Mouse (Mus musculus): ENCODE results near the gene A4galt. TPM values are rescaled to one million over a fixed set of nuclear protein-coding genes. Genes with fewer than 3 reads are reported as not detected.
"Not testable (repeated sequence)": the region's sequence is repeated elsewhere in the genome, so short reads cannot be mapped to it uniquely, and the experiment has no call there.

Gene A4galt
- polyA plus RNA-seq, 1 experiment from 2014 or later: 0.08 TPM

DNA sequence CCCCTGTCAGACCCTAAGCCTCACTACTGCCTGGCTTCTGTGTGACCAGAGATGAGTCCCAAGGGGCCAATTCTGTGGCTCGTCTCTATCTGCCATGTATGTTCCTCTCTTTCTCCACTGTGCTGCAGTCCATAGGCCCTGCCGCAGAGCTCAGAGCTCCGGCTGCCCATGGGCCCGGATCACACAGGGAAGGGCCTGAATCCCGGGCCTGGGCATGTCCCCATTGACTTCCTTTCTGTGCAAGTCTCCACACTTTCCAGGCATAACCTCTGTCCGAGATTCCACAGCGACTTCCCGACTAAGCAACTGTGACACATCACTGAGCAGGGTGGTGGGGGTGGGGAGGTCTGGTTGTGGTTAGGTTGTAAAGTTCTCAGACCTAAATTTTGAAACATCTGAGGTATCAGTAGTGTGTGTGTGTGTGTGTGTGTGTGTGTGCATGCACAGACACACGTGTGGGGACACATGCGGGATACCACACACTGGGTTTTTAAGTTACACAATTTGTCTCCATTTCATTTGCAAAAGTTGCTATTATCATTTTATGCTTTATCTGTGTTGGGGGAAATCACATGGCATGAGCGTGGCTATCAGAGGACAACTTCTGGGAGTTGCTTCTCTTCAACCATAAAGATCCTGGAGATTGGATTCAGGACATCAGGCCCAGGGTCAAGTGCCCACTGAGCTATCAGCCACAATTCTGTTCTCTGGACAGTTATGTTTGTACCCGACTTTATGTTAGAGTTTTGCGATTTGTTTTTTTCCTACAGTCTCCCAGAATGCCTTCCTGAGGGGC is 40.9 kb upstream of the A4galt start:
- no peak overlapping the region for H3K27ac ChIP-seq
- no peak for ATAC-seq

GRCm38 (mm10) chr15:83290899-83291298 is 39.3 kb upstream of the A4galt start:
- Histone ChIP-seq H3K27ac (no peak overlapping the region), H3K9ac (no peak overlapping the region), H3K27me3 (replicated peaks) (0 out of 2 replicates have a peak, but pooled peaks cover 4% of the 10 kb centered on the region), H3K36me3 (no peaks in the 10 kb centered on the region), H3K4me3 (no peak overlapping the region), H3K4me1 (0 out of 2 replicates have a peak, but pooled peaks cover 10% of the 10 kb centered on the region), H3K9me3 (replicated peaks) (no peaks in the 10 kb centered on the region), H3K4me2 (no peak overlapping the region)
- ATAC-seq: no peak
- WGBS (ENCODE audit: insufficient replicate concordance): 65% methylated on average over 2 of the region's 2 CpGs

More for the DNA sequence above, 40.9 kb upstream of the A4galt start:
- H3K4me3 ChIP-seq: no peak overlapping the region
- no peaks in the 10 kb centered on the region for H3K9me3 ChIP-seq (replicated peaks)
- no peak overlapping the region for H3K9ac ChIP-seq
- H3K27me3 ChIP-seq (replicated peaks): 0 out of 2 replicates have a peak, but pooled peaks cover 4% of the 10 kb centered on the region
- H3K4me1 ChIP-seq: 0 out of 2 replicates have a peak, but pooled peaks cover 10% of the 10 kb centered on the region
- H3K4me2 ChIP-seq: no peak overlapping the region
- 64% methylated on average over 13 of the region's 13 CpGs for WGBS (ENCODE audit: insufficient replicate concordance)
- no peaks in the 10 kb centered on the region for H3K36me3 ChIP-seq

DNA sequence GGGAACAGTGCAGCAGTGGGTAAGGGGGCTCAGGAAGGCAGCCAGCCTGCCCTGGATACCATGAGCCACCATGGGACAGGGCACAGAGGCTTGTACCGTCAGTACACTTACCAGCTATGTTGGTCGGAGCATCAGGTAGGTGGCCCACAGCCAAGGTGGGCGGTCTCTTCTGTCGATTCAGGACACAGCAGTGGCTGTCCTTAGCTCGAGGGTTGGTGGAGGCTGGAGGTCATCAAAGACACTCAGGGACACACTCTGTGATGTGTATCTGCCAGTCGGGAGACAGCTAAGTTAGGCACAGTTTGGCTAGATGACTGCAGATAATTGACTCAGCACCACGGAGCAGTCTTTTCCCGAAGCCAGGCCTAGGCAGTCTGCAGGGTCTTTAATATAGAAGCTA is 33.3 kb upstream of the A4galt start:
- Histone ChIP-seq H3K27ac (no peak overlapping the region), H3K9ac (no peak overlapping the region), H3K4me3 (no peak overlapping the region), H3K9me3 (replicated peaks) (no peaks in the 10 kb centered on the region), H3K4me1 (no peaks in the 10 kb centered on the region), H3K27me3 (replicated peaks) (0 out of 2 replicates have a peak, but pooled peaks cover 4% of the 10 kb centered on the region), H3K4me2 (no peak overlapping the region), H3K36me3 (no peaks in the 10 kb centered on the region)
- 65% methylated on average over 8 of the region's 8 CpGs for WGBS (ENCODE audit: insufficient replicate concordance)
- no peak for ATAC-seq

GRCm38 (mm10) chr15:83282397-83282796 is 30.8 kb upstream of the A4galt start:
- H3K36me3 ChIP-seq: no peaks in the 10 kb centered on the region
- H3K9me3 ChIP-seq (replicated peaks): no peaks in the 10 kb centered on the region
- H3K4me1 ChIP-seq: no peaks in the 10 kb centered on the region
- H3K27me3 ChIP-seq (replicated peaks): 0 out of 2 replicates have a peak, but pooled peaks cover 4% of the 10 kb centered on the region
- ATAC-seq: no peak
- no peak overlapping the region for H3K4me3 ChIP-seq
- no peak overlapping the region for H3K4me2 ChIP-seq
- no peak overlapping the region for H3K27ac ChIP-seq
- 51% methylated on average over 5 of the region's 5 CpGs for WGBS (ENCODE audit: insufficient replicate concordance)
- no peak overlapping the region for H3K9ac ChIP-seq

DNA sequence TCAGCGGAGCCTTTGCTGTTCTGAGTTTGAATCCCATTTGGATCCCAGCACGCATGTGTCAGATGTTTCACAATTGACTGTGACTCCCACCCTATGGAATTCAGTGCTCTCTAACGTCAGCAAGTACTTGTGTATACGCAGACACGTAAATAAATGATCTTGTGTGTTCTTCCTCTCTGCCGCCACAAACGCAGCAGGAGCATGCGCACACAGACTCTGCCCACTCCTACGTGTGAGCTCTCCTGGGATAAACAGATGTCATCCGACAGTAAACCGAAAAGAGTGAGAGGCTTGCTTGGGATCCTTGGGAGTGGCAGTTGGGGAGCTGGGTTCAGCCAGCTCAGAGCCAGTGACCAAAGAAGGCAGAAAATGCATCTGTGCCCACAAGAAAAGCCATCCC is 29.7 kb upstream of the A4galt start:
- 65% methylated on average over 11 of the region's 11 CpGs for WGBS (ENCODE audit: insufficient replicate concordance)
- Histone ChIP-seq H3K9ac (no peak overlapping the region), H3K36me3 (no peaks in the 10 kb centered on the region), H3K27ac (no peak overlapping the region), H3K9me3 (replicated peaks) (no peaks in the 10 kb centered on the region), H3K4me1 (no peaks in the 10 kb centered on the region), H3K4me2 (no peak overlapping the region), H3K27me3 (replicated peaks) (0 out of 2 replicates have a peak, but pooled peaks cover 4% of the 10 kb centered on the region), H3K4me3 (no peak overlapping the region)
- ATAC-seq: no peak

DNA sequence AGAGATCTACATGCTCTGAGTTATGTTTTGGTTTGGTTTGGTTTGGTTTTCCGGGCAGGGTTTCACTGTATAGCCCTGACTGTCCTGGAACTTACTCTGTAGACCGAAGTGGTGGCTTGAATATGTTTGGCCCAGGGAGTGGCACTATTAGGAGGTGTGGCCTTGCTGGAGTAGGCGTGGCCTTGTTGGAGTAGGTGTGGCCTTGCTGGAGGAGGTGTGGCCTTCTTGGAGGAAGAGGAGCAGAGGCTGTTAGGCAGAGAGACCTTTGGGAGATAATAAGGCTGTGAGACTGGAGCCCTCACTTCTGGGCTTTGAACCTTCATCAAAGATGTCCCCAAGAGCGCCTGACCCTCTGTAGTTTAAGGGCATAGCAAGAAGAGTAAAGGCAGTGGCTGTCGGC is 27.0 kb upstream of the A4galt start:
- no peak for ATAC-seq
- H3K4me1 ChIP-seq: no peaks in the 10 kb centered on the region
- no peak overlapping the region for H3K27ac ChIP-seq
- 67% methylated on average over 5 of the region's 5 CpGs for WGBS (ENCODE audit: insufficient replicate concordance)
- H3K27me3 ChIP-seq (replicated peaks): 0 out of 2 replicates have a peak, but pooled peaks cover 4% of the 10 kb centered on the region
- H3K4me2 ChIP-seq: no peak overlapping the region
- H3K4me3 ChIP-seq: no peak overlapping the region
- no peak overlapping the region for H3K9ac ChIP-seq
- H3K36me3 ChIP-seq: no peaks in the 10 kb centered on the region
- H3K9me3 ChIP-seq (replicated peaks): no peaks in the 10 kb centered on the region

DNA sequence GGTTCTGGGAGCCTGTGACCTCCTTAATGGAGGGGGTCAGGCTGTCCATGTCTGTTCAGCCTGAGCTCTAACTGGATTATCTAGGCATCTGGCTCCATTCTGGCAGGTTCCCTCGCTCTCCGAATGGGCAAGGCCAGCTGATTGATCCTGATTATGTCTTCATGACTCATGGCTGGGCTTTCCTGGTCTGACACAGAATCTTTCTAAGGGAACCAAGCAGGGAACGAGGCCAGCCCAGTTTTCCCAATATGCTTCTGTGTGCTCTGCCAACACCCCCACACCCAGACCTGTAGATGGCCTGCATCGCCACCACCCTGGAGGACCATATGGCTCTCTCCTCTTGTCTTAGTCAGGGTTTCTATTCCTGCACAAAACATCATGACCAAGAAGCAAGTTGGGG is 25.9 kb upstream of the A4galt start:
- no peaks in the 10 kb centered on the region for H3K36me3 ChIP-seq
- H3K27ac ChIP-seq: no peak overlapping the region
- no peaks in the 10 kb centered on the region for H3K9me3 ChIP-seq (replicated peaks)
- no peak overlapping the region for H3K4me3 ChIP-seq
- no peak overlapping the region for H3K9ac ChIP-seq
- WGBS (ENCODE audit: insufficient replicate concordance): 70% methylated on average over 4 of the region's 4 CpGs
- 0 out of 2 replicates have a peak, but pooled peaks cover 4% of the 10 kb centered on the region for H3K27me3 ChIP-seq (replicated peaks)
- no peaks in the 10 kb centered on the region for H3K4me1 ChIP-seq
- ATAC-seq: no peak
- H3K4me2 ChIP-seq: no peak overlapping the region

- H3K4me3 ChIP-seq; H3K27me3 ChIP-seq (replicated peaks); H3K4me1 ChIP-seq; ATAC-seq; H3K9me3 ChIP-seq (replicated peaks); H3K9ac ChIP-seq; H3K4me2 ChIP-seq; H3K27ac ChIP-seq; H3K36me3 ChIP-seq: not testable (repeated sequence)
These were observed 22.7 kb upstream of the A4galt start for GRCm38 (mm10) chr15:83274237-83274636.

DNA sequence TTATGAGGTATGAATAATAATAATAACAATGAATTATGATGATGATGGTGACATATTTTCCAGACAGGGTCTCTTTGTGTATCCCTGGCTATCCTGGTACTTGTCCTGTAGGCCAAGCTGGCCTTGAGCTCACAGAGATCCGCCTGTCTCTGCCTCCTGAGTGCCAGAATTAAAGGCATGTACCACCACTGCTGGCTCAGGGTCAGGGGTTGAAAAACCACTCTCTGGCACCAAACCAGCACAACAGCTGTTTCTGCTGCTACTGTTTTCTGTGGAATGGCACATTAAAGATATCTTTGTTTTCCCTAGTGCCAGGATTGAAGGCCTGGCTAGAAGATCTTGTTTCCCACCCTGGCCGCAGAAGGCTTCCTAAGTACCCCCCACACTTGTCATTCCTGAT is 21.4 kb upstream of the A4galt start:
- no peak for ATAC-seq
- no peaks in the 10 kb centered on the region for H3K9me3 ChIP-seq (replicated peaks)
- 67% methylated on average over 2 of the region's 2 CpGs for WGBS (ENCODE audit: insufficient replicate concordance)

GRCm38 (mm10) chr15:83271221-83271620 is 19.6 kb upstream of the A4galt start:
- 28% methylated on average over 9 of the region's 9 CpGs for WGBS (ENCODE audit: insufficient replicate concordance)
- H3K4me1 ChIP-seq; ATAC-seq; H3K9ac ChIP-seq; H3K27ac ChIP-seq; H3K4me3 ChIP-seq; H3K27me3 ChIP-seq (replicated peaks); H3K36me3 ChIP-seq; H3K9me3 ChIP-seq (replicated peaks); H3K4me2 ChIP-seq: not testable (repeated sequence)

More for the DNA sequence above, 21.4 kb upstream of the A4galt start:
- no peak overlapping the region for H3K9ac ChIP-seq
- no peak overlapping the region for H3K4me3 ChIP-seq
- no peaks in the 10 kb centered on the region for H3K36me3 ChIP-seq
- H3K4me2 ChIP-seq: no peak overlapping the region
- no peaks in the 10 kb centered on the region for H3K27me3 ChIP-seq (replicated peaks)
- 0 out of 2 replicates have a peak, but pooled peaks cover 5% of the 10 kb centered on the region for H3K4me1 ChIP-seq
- no peak overlapping the region for H3K27ac ChIP-seq

- WGBS (ENCODE audit: insufficient replicate concordance): 65% methylated on average over 6 of the region's 6 CpGs
These were observed 18.4 kb upstream of the A4galt start for GRCm38 (mm10) chr15:83269985-83270384.

DNA sequence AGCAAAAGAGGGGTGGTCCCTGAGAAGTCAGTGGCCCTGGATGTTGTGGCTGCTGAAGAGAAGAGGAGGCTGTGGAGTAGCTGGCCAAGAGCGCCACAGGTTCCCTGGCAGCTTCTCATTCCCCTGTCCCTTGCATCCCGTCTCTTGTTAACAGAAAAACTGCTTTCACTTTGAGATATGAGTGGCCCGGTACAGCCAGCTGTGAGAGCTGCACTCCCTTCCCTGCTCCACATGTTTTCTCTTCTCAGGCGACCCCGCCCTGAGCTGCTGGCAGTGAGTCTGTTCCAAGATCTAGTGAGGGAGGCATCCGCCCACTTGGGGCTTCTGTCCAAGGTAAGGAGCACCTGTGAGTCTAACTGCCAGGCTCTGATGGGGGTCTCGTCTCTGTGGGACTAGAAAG is 16.9 kb upstream of the A4galt start:
- H3K27me3 ChIP-seq (replicated peaks); H3K9ac ChIP-seq; H3K4me3 ChIP-seq; ATAC-seq; H3K9me3 ChIP-seq (replicated peaks); H3K4me1 ChIP-seq; H3K36me3 ChIP-seq; H3K27ac ChIP-seq; H3K4me2 ChIP-seq: not testable (repeated sequence)
- WGBS (ENCODE audit: insufficient replicate concordance): 36% methylated on average over 7 of the region's 7 CpGs

More at GRCm38 (mm10) chr15:83269985-83270384, 18.4 kb upstream of the A4galt start:
- H3K9me3 ChIP-seq (replicated peaks); H3K4me2 ChIP-seq; H3K36me3 ChIP-seq; ATAC-seq; H3K4me3 ChIP-seq; H3K27me3 ChIP-seq (replicated peaks); H3K4me1 ChIP-seq; H3K9ac ChIP-seq; H3K27ac ChIP-seq: not testable (repeated sequence)
